Mouse (Mus musculus) embryonic fibroblast, embryonic 13.5 days (primary cell): ENCODE measurements at regions not wholly inside any gene's neighbourhood (a gene's known extent, or its start where the extent isn't known, plus 50 kb on each side); places are given as distances from the start of the nearest gene placed in this dataset.

Experiments
- CTCF ChIP-seq: IDR thresholded peaks from 2 replicates; pipeline ENCODE4 v1.5.1; 2011; ENCODE audit warnings: mild to moderate bottlenecking, control low read depth, low read length, moderate library complexity, borderline replicate concordance; ENCODE audit not compliant: insufficient read depth
- POLR2A ChIP-seq: IDR thresholded peaks from 2 replicates; pipeline ENCODE4 v1.6.1; 2011; ENCODE audit warnings: low read depth, mild to moderate bottlenecking, control low read depth, low read length, moderate library complexity

DNA sequence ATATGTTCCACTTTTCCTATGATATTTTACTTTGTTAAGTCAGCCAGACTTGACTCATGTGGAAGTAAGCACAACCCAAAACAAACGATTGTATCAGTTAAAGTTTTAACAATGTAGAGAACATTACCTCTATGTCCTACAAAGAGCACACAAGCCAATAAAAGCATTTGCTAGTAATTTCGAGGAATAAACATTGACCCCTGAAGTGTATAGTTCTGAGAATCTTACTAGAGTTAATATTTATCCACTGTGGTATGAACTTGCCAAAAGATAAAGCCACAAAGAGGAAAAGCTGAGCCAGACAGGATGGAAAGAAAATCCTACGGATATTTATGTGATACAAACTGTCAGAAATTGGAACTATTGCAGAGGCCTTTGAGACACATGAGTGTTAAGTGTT lies 161.5 kb upstream of the Mbnl1 start:
- TF ChIP-seq CTCF, result no peak
- no peak for TF ChIP-seq POLR2A
